Mouse (Mus musculus) erythroid progenitor cell, adult 5-6 weeks (primary cell): ENCODE results near the gene Fam81a. TPM values are rescaled to one million over a fixed set of nuclear protein-coding genes. Genes with fewer than 3 reads are reported as not detected.

ENCODE experiments used
- ATAC-seq: replicated peaks from 2 replicates; pipeline ENCODE4 v1.8.0; 2016; ENCODE audit warnings: moderate number of reproducible peaks, mild to moderate bottlenecking, moderate TSS enrichment, inconsistent platforms; ENCODE audit not compliant: poor library complexity, low FRiP score, severe bottlenecking
- total RNA-seq, 2 experiments: library from RNA; stranded (forward) in 1 of 2; stranded (reverse) in 1 of 2; fragments of 150-400 nt in 1 of 2; fragments of 186-747, 209-891 nt in 1 of 2; gene quantifications; 2 replicates each; pipeline versions ENCODE4 v1.2.3 to v1.2.4; 2015 to 2017; ENCODE audit warnings: low replicate concordance in 2 of 2

Fam81a gene
- not detected in 2 replicates for total RNA-seq (2015; ENCODE audit: low replicate concordance)
- total RNA-seq (2017; ENCODE audit: low replicate concordance) = not detected in 2 replicates

GRCm38 (mm10) chr9:70142460-70142859, at the start of gene Fam81a:
TSS of gene Fam81a (minus strand) at chr9:70142560.
- no peak for ATAC-seq

DNA sequence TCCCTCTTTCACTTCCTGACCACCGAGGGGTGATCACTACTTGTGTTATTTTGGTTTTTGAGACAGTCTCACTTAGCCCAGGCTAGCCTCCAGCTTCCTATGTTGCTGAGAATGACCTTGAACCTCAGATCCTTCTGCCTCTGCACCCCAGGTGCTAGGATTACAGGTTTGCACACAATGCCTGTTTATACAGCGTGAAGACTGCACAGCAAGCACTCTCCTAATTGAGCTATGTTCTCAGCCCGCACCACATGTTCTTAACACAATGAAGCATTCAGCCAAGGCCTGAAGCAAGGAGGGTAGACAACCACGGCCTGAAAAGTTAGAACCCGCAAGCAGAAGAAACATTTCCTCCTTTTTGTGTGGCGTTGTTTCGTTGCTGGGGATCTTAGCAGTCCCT, 40.3 kb upstream of the Fam81a start:
- ATAC-seq = no peak

GRCm38 (mm10) chr9:70181719-70182118, 39.4 kb upstream of the Fam81a start:
- ATAC-seq = no peak

- ATAC-seq = no peak
Observed at GRCm38 (mm10) chr9:70176291-70176690, 33.9 kb upstream of the Fam81a start.

DNA sequence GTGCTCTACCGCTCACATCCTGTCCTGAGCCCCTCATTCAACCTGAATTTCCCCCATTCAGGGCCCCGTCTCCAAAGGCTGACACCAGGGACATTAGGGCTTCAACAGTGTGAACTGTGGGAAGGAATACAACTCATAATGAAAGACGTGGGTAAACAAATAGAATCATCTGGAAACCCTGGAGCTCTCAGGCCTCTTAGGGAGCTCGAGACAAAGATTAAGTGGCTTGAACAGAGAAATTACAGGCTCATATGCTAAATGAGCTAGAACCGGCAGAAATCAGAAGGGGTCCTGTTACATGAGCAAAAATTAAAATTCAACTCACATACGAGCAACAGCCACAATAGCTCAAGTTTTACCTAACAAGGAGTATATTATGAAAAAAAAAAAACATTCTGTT, 32.5 kb upstream of the Fam81a start:
- ATAC-seq = no peak

GRCm38 (mm10) chr9:70174291-70174848, 32.0 kb upstream of the Fam81a start:
- ATAC-seq = no peak

DNA sequence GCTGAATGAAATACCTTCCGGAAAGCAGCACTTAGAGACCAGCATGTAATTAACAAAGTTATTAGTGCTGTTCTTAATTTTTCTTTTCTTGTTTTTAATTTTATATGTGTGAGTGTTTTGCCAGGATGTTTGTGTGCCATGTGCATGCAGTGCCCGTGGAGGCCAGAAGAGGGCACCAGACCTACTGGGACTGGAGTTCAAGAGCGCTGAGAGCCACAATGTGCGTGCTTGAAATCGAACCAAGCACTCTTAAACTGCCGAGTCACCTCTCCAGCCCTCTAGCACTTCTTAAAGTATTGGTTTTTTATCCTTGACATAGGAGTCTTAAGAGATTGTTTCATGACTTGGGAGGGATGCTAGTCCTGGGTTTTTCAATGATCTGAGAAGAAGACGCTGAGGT, 26.6 kb upstream of the Fam81a start:
- ATAC-seq = no peak

DNA sequence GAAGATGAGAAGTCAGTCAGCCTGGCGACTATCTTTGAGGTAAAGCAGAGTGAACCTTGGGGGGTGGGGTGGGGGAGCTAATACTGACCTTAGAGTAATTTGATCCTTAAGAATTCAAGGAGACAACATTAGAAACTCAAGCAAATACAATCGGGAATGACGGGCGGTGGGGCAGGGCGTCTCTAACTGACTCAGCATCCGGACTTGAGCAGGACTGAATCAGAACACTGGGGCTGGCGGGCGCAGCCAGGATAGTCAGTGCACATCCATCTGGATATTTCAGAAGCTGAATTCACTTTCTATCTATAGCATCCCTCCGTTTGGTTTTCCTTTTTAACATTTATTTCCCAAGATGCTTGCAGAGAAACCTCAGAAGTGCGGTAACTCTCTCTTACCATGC, 17.7 kb upstream of the Fam81a start:
- no peak for ATAC-seq

GRCm38 (mm10) chr9:70147618-70148017, 5.3 kb upstream of the Fam81a start:
- no peak for ATAC-seq

DNA sequence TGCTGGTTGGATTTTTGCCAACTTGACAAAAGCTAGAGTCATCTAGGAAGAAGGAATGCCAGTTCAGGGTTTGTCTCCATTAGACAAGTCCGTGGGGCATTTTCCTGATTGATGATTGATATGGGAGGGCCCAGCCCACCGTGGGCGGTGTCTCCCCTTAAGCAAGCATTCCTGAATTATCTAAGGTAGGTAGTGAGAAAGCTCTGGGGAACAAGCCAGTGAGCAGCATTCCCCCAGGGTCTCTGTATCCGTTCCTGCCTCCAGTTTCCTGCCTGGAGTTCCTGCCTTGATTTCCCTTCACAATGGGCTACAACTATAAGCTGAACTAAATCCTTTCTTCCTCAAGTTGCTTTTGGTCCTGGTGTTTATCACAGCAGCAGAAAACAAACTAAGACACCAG, 3.1 kb upstream of the Fam81a start:
- no peak for ATAC-seq

DNA sequence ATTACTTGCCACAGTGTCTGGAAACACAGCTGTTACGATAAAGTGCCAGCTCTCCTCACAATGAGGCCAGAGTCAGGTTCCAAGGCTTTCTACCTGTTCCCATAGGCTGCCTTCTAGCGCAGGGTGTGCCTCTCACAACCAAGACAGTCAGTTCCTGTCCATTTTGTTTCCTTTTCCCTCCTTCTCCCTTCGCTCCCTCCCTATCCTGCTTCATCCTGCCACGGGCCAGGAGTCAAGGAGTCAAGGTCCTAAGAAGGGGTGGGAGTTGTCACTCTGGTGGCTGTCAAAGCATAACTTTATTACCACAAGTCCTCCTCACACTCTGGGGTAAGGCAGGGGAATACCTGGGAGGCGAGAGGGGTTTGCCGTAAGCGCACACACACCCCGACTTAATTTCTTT, 966 bp upstream of the Fam81a start:
- no peak for ATAC-seq

GRCm38 (mm10) chr9:70141885-70142326, 454 bp downstream of the Fam81a start:
- ATAC-seq = no peak

- ATAC-seq = no peak
Observed at GRCm38 (mm10) chr9:70140871-70141796, 1.2 kb downstream of the Fam81a start.

DNA sequence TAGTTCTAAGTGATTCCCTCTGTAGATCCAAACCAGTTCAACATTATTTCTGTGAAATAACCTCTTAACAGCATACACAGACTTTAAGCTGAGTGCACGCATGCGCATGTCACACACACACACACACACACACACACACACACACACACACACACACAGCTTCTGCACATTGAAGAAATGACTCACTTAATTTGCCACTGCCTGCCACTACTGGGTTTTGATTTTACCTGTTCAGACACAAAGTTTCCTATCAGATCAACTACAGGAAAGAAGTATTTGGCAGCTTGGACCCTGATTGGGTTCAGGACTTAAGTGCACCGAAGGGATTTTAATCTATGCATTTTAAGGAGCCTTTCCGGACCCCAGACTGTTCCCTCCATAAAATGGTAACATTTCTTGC, 2.0 kb downstream of the Fam81a start:
- ATAC-seq = no peak

- no peak for ATAC-seq
Observed at GRCm38 (mm10) chr9:70139331-70139885, 3.0 kb downstream of the Fam81a start.

DNA sequence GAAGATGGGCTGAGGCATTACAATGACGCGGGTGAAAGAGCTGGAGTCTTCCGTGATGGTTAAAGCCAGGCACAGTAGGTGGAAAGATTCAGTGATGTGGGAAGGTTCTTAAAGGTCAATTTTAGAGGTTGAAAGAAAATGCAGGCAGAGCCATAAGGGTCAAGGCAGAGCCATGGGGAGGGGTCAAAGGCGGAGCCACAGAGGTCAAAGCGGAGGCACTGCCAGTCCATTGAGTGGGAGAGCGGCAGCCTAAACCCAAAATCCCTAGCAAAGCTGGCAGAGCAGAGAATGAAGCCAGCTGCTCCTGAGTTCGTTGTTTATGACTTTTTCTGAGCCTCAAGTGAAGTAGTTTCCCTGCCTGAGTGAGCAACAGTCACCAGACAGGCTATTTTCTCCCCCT, 3.8 kb downstream of the Fam81a start:
- ATAC-seq = no peak

- no peak for ATAC-seq
Observed at GRCm38 (mm10) chr9:70137991-70138390, 4.4 kb downstream of the Fam81a start.

- no peak for ATAC-seq
Observed at GRCm38 (mm10) chr9:70135186-70135585, 7.2 kb downstream of the Fam81a start.

DNA sequence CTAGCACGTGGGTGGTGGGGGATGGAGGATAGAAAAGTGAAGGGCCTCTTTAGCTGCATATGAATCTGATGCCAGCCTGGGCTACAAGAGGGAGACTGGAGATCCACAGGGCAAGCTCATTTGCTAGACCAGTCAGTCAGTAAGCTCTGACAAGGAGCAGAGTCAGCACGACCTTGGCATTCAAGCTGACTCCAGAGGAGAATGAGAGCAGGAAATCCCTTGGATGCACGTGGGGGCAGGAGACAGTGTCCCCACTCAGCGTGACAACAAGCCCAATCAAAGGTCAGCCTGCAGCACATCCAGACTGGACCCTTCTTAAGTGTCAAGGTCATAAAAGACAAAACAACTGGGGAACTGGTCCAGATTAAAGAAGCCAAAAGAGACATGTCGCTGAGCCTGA, 7.6 kb downstream of the Fam81a start:
- no peak for ATAC-seq

DNA sequence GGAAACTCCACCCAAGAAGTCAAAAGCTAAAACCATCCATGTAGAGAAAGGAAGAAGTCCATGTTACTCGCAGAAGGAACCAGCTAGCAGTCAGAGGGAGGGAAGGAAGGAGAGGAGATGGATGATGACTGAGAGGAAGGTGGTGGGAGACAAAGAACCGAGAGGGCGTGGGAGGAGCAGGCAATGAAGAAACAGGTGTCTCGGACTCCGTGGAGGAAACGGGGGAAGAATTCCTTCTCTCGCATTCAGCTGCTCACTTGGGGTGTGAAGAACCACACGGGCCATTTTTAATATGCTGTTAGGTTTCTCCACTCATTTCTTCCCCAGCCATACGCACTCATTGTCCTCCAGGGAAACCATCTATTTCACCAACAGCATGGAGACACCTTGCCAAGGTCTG, 8.1 kb downstream of the Fam81a start:
- ATAC-seq = no peak

GRCm38 (mm10) chr9:70130786-70131185, 11.6 kb downstream of the Fam81a start:
- no peak for ATAC-seq
